Mouse (Mus musculus): ENCODE data around the gene Dnaja2.

Gene Dnaja2

GRCm38 (mm10) chr8:85554391-85555180 lies 558 bp downstream of the Dnaja2 start:
- peak in 1 of 2 experiments; percentile 67 for DNase-seq (ENCODE audit: low spot score in 2 of 2)

GRCm38 (mm10) chr8:85551934-85552333 lies 3.2 kb downstream of the Dnaja2 start:
- DNase-seq (ENCODE audit: low spot score in 2 of 2): no peak

- no peak for DNase-seq (ENCODE audit: low spot score in 2 of 2)
Observed at GRCm38 (mm10) chr8:85536332-85536731, 18.8 kb downstream of the Dnaja2 start.

- DNase-seq (ENCODE audit: low spot score in 2 of 2): no peak
Observed at GRCm38 (mm10) chr8:85534163-85534562, 21.0 kb downstream of the Dnaja2 start.

GRCm38 (mm10) chr8:85533434-85533833 lies 21.7 kb downstream of the Dnaja2 start:
- DNase-seq (ENCODE audit: low spot score in 2 of 2): no peak

GRCm38 (mm10) chr8:85532843-85533242 lies 22.3 kb downstream of the Dnaja2 start:
- no peak for DNase-seq (ENCODE audit: low spot score in 2 of 2)

- no peak for DNase-seq (ENCODE audit: low spot score in 2 of 2)
Observed at GRCm38 (mm10) chr8:85531471-85531870, 23.7 kb downstream of the Dnaja2 start.

- no peak for DNase-seq (ENCODE audit: low spot score in 2 of 2)
Observed at GRCm38 (mm10) chr8:85530717-85531116, 24.4 kb downstream of the Dnaja2 start.

GRCm38 (mm10) chr8:85528959-85529358 lies 26.2 kb downstream of the Dnaja2 start:
- no peak for DNase-seq (ENCODE audit: low spot score in 2 of 2)

GRCm38 (mm10) chr8:85526105-85526504 lies 29.0 kb downstream of the Dnaja2 start:
- peak in 1 of 2 experiments; percentile 33 for DNase-seq (ENCODE audit: low spot score in 2 of 2)

GRCm38 (mm10) chr8:85524086-85524485 lies 31.1 kb downstream of the Dnaja2 start:
- DNase-seq (ENCODE audit: low spot score in 2 of 2): no peak

- DNase-seq (ENCODE audit: low spot score in 2 of 2): no peak
Observed at GRCm38 (mm10) chr8:85521332-85521731, 33.8 kb downstream of the Dnaja2 start.

- no peak for DNase-seq (ENCODE audit: low spot score in 2 of 2)
Observed at GRCm38 (mm10) chr8:85520586-85520985, 34.6 kb downstream of the Dnaja2 start.

- no peak for DNase-seq (ENCODE audit: low spot score in 2 of 2)
Observed at GRCm38 (mm10) chr8:85517956-85518355, 37.2 kb downstream of the Dnaja2 start.

- no peak for DNase-seq (ENCODE audit: low spot score in 2 of 2)
Observed at GRCm38 (mm10) chr8:85517336-85517735, 37.8 kb downstream of the Dnaja2 start.

- DNase-seq (ENCODE audit: low spot score in 2 of 2): no peak
Observed at GRCm38 (mm10) chr8:85515391-85515790, 39.8 kb downstream of the Dnaja2 start.

- no peak for DNase-seq (ENCODE audit: low spot score in 2 of 2)
Observed at GRCm38 (mm10) chr8:85513283-85513682, 41.9 kb downstream of the Dnaja2 start.

- DNase-seq (ENCODE audit: low spot score in 2 of 2): no peak
Observed at GRCm38 (mm10) chr8:85512234-85512633, 42.9 kb downstream of the Dnaja2 start.

- no peak for DNase-seq (ENCODE audit: low spot score in 2 of 2)
Observed at GRCm38 (mm10) chr8:85508661-85509060, 46.5 kb downstream of the Dnaja2 start.

- DNase-seq (ENCODE audit: low spot score in 2 of 2): no peak
Observed at GRCm38 (mm10) chr8:85506620-85507019, 48.5 kb downstream of the Dnaja2 start.

- DNase-seq (ENCODE audit: low spot score in 2 of 2): no peak
Observed at GRCm38 (mm10) chr8:85504704-85505103, 50.4 kb downstream of the Dnaja2 start.

GRCm38 (mm10) chr8:85503065-85503464 lies 52.1 kb downstream of the Dnaja2 start:
- no peak for DNase-seq (ENCODE audit: low spot score in 2 of 2)

GRCm38 (mm10) chr8:85502381-85502780 lies 52.8 kb downstream of the Dnaja2 start:
- no peak for DNase-seq (ENCODE audit: low spot score in 2 of 2)
